Mouse (Mus musculus) midbrain, embryonic 14.5 days (tissue): Measurements from ENCODE around the gene Hmcn2. TPM values are rescaled to one million over a fixed set of nuclear protein-coding genes. Genes with fewer than 3 reads are reported as not detected.

Experiments used
- ATAC-seq: fragments of 200-750 bp; cut with Nextera tagmentation; 2 replicates; pipeline ENCODE4 v1.8.0; 2017; ENCODE audit warnings: moderate number of reproducible peaks, moderate library complexity; ENCODE audit not compliant: low FRiP score, low TSS enrichment
- DNase-seq: peaks from one replicate; pipeline ENCODE4 v3.0.0-alpha.2; 2015
- H3K27ac ChIP-seq: fragments of 300-500 bp; sonication (generic); replicated peaks from 2 replicates; pipeline ENCODE4 v1.5.1; 2014; ENCODE audit warnings: mild to moderate bottlenecking, low read depth, low read length, moderate library complexity
- H3K27me3 ChIP-seq: fragments of 300-500 bp; sonication (generic); 2 replicates; pipeline ENCODE4 v1.6.1; 2014; ENCODE audit warnings: low read length, control low read depth, mixed read lengths; ENCODE audit not compliant: control insufficient read depth, insufficient read depth
- H3K36me3 ChIP-seq: fragments of 300-500 bp; sonication (generic); 2 replicates; pipeline ENCODE4 v1.6.1; 2014; ENCODE audit warnings: low read length, control low read depth; ENCODE audit not compliant: control insufficient read depth, insufficient read depth
- H3K4me1 ChIP-seq: fragments of 300-500 bp; sonication (generic); 2 replicates; pipeline ENCODE4 v1.6.1; 2014; ENCODE audit warnings: mild to moderate bottlenecking, antibody characterized with exemption, low read length, control low read depth; ENCODE audit not compliant: control insufficient read depth, insufficient read depth
- H3K4me2 ChIP-seq: fragments of 300-500 bp; sonication (generic); 2 replicates; pipeline ENCODE4 v1.6.1; 2014; ENCODE audit warnings: mild to moderate bottlenecking, low read length, moderate library complexity
- H3K4me3 ChIP-seq: fragments of 300-500 bp; sonication (generic); replicated peaks from 2 replicates; pipeline ENCODE4 v1.5.1; 2014; ENCODE audit warnings: low read depth, low read length
- H3K9ac ChIP-seq: fragments of 300-500 bp; sonication (generic); replicated peaks from 2 replicates; pipeline ENCODE4 v1.6.1; 2014; ENCODE audit warnings: mild to moderate bottlenecking, low read length, moderate library complexity
- H3K9me3 ChIP-seq: fragments of 300-500 bp; sonication (generic); 2 replicates; pipeline ENCODE4 v1.6.1; 2016; ENCODE audit warnings: low read length, control low read depth, mixed read lengths; ENCODE audit not compliant: control insufficient read depth
- WGBS: fragments of 180-500 bp; shearing (Covaris S2); extraction: QIAGEN DNeasy Blood & Tissue Kit; methylation state at CpG from one replicate; pipeline ENCODE4 v1.1.7; 2014; 5-methylcytosine and 5-hydroxymethylcytosine counted together
- polyA plus RNA-seq: library from polyadenylated mRNA; unstranded; fragments of >200 nt; fragmentation: Nextera tagmentation; extraction: Ambion mirVana; gene quantifications from 2 replicates; pipeline ENCODE4 v1.2.1, GENCODE M21; 2014

Hmcn2 gene
- polyA plus RNA-seq, 1 experiment from 2014 or later: 0.08 TPM

GRCm38 (mm10) chr2:31278483-31278882 lies 35.7 kb upstream of the Hmcn2 start:
- H3K9ac ChIP-seq: no peak overlapping the region
- H3K9me3 ChIP-seq: no peaks in the 10 kb centered on the region
- DNase-seq (no peak), ATAC-seq (no peak)
- WGBS: 57% methylated on average over 5 of the region's 5 CpGs
- H3K27me3 ChIP-seq: no peaks in the 10 kb centered on the region
- H3K4me1 ChIP-seq: no peaks in the 10 kb centered on the region
- no peak overlapping the region for H3K4me2 ChIP-seq
- peaks cover 48% of the 10 kb centered on the region for H3K36me3 ChIP-seq
- H3K4me3 ChIP-seq: no peak overlapping the region
- no peak overlapping the region for H3K27ac ChIP-seq

GRCm38 (mm10) chr2:31281138-31281537 lies 33.1 kb upstream of the Hmcn2 start:
- ATAC-seq (no peak), DNase-seq (no peak)
- H3K4me2 ChIP-seq: no peak overlapping the region
- no peaks in the 10 kb centered on the region for H3K9me3 ChIP-seq
- H3K27ac ChIP-seq: no peak overlapping the region
- H3K4me1 ChIP-seq: no peaks in the 10 kb centered on the region
- WGBS: 82% methylated on average over 8 of the region's 8 CpGs
- H3K4me3 ChIP-seq: no peak overlapping the region
- no peak overlapping the region for H3K9ac ChIP-seq
- no peaks in the 10 kb centered on the region for H3K27me3 ChIP-seq
- peaks cover 65% of the 10 kb centered on the region for H3K36me3 ChIP-seq

GRCm38 (mm10) chr2:31282266-31282665 lies 31.9 kb upstream of the Hmcn2 start:
- Histone ChIP-seq H3K27me3 (no peaks in the 10 kb centered on the region), H3K4me2 (no peak overlapping the region), H3K4me1 (no peaks in the 10 kb centered on the region), H3K9ac (no peak overlapping the region), H3K4me3 (no peak overlapping the region), H3K9me3 (no peaks in the 10 kb centered on the region), H3K36me3 (peaks cover 72% of the 10 kb centered on the region), H3K27ac (no peak overlapping the region)
- ATAC-seq: no peak
- 54% methylated on average over 7 of the region's 7 CpGs for WGBS
- no peak for DNase-seq

GRCm38 (mm10) chr2:31282880-31283279 lies 31.3 kb upstream of the Hmcn2 start:
- Histone ChIP-seq H3K9ac (no peak overlapping the region), H3K4me1 (no peaks in the 10 kb centered on the region), H3K27me3 (no peaks in the 10 kb centered on the region), H3K4me2 (no peak overlapping the region), H3K27ac (no peak overlapping the region), H3K9me3 (no peaks in the 10 kb centered on the region), H3K4me3 (no peak overlapping the region), H3K36me3 (peaks cover 74% of the 10 kb centered on the region)
- WGBS: 96% methylated on average over 12 of the region's 12 CpGs
- ATAC-seq (no peak), DNase-seq (no peak)

- 93% methylated on average over 5 of the region's 5 CpGs for WGBS
Observed at GRCm38 (mm10) chr2:31284531-31284930, 29.7 kb upstream of the Hmcn2 start.

GRCm38 (mm10) chr2:31291421-31291820 lies 22.8 kb upstream of the Hmcn2 start:
- peaks cover 69% of the 10 kb centered on the region for H3K36me3 ChIP-seq
- H3K9me3 ChIP-seq: no peaks in the 10 kb centered on the region
- DNase-seq: peak; percentile 79
- H3K4me1 ChIP-seq: no peaks in the 10 kb centered on the region
- H3K4me2 ChIP-seq: no peak overlapping the region
- H3K9ac ChIP-seq: no peak overlapping the region
- ATAC-seq: no peak
- no peak overlapping the region for H3K4me3 ChIP-seq
- H3K27me3 ChIP-seq: no peaks in the 10 kb centered on the region
- H3K27ac ChIP-seq: no peak overlapping the region
- 7% methylated on average over 6 of the region's 6 CpGs for WGBS

More at GRCm38 (mm10) chr2:31284531-31284930, 29.7 kb upstream of the Hmcn2 start:
- H3K9ac ChIP-seq: no peak overlapping the region
- H3K4me1 ChIP-seq: no peaks in the 10 kb centered on the region
- H3K9me3 ChIP-seq: no peaks in the 10 kb centered on the region
- H3K4me3 ChIP-seq: no peak overlapping the region
- peaks cover 86% of the 10 kb centered on the region for H3K36me3 ChIP-seq
- ATAC-seq (no peak), DNase-seq (no peak)
- no peaks in the 10 kb centered on the region for H3K27me3 ChIP-seq
- H3K27ac ChIP-seq: no peak overlapping the region
- no peak overlapping the region for H3K4me2 ChIP-seq

- DNase-seq: peak; percentile 83
- Histone ChIP-seq H3K4me1 (peaks cover 10% of the 10 kb centered on the region; the same call in 1 of the 2 replicates), H3K9me3 (no peaks in the 10 kb centered on the region), H3K4me2 (no peak overlapping the region), H3K36me3 (peaks cover 36% of the 10 kb centered on the region), H3K27ac (no peak overlapping the region), H3K4me3 (no peak overlapping the region), H3K9ac (no peak overlapping the region), H3K27me3 (no peaks in the 10 kb centered on the region)
- no peak for ATAC-seq
- 0% methylated on average over 4 of the region's 4 CpGs for WGBS
Observed at GRCm38 (mm10) chr2:31294985-31295384, 19.2 kb upstream of the Hmcn2 start.

- DNase-seq (no peak), ATAC-seq (no peak)
- Histone ChIP-seq H3K4me2 (no peak overlapping the region), H3K27ac (no peak overlapping the region), H3K4me3 (no peak overlapping the region), H3K36me3 (peaks cover 29% of the 10 kb centered on the region), H3K4me1 (peaks cover 10% of the 10 kb centered on the region; the same call in 1 of the 2 replicates), H3K9ac (no peak overlapping the region), H3K9me3 (no peaks in the 10 kb centered on the region), H3K27me3 (no peaks in the 10 kb centered on the region)
- WGBS: 84% methylated on average over 6 of the region's 6 CpGs
Observed at GRCm38 (mm10) chr2:31296395-31296794, 17.8 kb upstream of the Hmcn2 start.

- H3K4me3 ChIP-seq: peak overlapping the region; percentile 42
- H3K4me2 ChIP-seq: peak overlapping the region; percentile 57
- WGBS: 2% methylated on average over 17 of the region's 17 CpGs
- DNase-seq: peak; percentile 83
- no peaks in the 10 kb centered on the region for H3K27me3 ChIP-seq
- H3K9me3 ChIP-seq: no peaks in the 10 kb centered on the region
- H3K27ac ChIP-seq: no peak overlapping the region
- H3K36me3 ChIP-seq: peaks cover 19% of the 10 kb centered on the region
- no peak overlapping the region; the same call in 1 of the 2 replicates for H3K9ac ChIP-seq
- H3K4me1 ChIP-seq: peaks cover 10% of the 10 kb centered on the region; the same call in 1 of the 2 replicates
- ATAC-seq: peak; percentile 87
Observed at GRCm38 (mm10) chr2:31297602-31298268, 16.5 kb upstream of the Hmcn2 start.
